Mouse (Mus musculus): ENCODE results near the gene Mon1b. TPM values are rescaled to one million over a fixed set of nuclear protein-coding genes. Genes with fewer than 3 reads are reported as not detected.

Gene Mon1b
- polyA plus RNA-seq, 1 experiment: 5.1 TPM

GRCm38 (mm10) chr8:113669924-113670323 lies 34.5 kb downstream of the Mon1b start:
- DNase-seq (ENCODE audit: low read depth, low spot score): no peak

DNA sequence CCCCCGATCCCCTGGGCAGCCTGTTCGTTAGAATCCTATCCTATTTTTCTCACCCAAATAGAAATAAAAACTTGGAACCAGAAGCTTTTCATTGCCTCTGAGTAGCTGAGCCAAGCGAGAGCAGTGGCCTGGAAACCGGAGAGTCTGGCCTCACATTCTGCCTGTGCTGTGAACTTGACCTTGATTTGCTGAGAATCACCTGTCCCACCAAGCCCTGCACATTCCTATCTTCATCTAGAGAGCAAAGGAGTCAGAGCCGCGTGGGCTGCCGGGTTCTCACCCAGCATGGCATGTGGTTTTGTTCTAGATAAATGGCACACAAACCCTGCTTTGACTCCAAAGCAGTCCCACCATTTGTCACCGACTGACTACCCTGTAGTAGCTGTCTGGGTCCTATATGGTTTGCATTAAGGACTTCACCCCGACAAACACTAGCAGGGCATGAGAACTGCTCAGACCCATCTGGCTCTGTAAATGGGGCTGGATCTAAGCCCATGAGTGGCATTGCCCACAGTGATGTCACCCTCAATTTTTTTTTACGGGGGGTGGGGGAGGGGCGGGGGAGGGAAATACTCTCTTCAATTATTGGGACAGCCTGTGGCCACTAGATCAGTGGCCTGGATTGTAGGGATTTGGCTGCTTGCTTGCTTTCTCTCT lies 37.3 kb downstream of the Mon1b start:
- DNase-seq (ENCODE audit: low read depth, low spot score): no peak
- 82% methylated on average over 11 of the region's 11 CpGs for WGBS

More at GRCm38 (mm10) chr8:113669924-113670323, 34.5 kb downstream of the Mon1b start:
- WGBS: 75% methylated on average over 10 of the region's 10 CpGs

GRCm38 (mm10) chr8:113673300-113673699 lies 37.9 kb downstream of the Mon1b start:
- WGBS: 65% methylated on average over 3 of the region's 3 CpGs

DNA sequence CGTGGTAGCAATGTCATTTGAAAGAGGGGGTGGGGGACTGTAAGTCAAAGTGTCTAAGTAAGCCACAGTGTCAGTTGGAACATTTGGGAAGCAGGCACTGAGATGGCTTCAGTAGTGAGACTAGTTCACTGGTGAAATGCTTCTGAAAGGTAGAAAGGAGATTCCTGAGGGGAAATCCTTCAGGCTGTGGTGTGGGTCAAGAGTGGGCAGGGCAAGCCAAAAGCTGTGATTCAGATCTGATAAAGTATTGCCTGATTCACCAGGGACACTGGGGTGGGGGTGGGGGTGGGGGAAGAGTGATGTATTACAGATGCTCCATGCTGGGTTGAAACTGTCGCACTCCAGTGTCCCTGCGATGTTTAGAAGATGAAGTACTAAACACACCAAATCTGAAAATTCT lies 39.2 kb downstream of the Mon1b start:
- DNase-seq (ENCODE audit: low read depth, low spot score): no peak
- WGBS: 66% methylated on average over 3 of the region's 3 CpGs

More at GRCm38 (mm10) chr8:113673300-113673699, 37.9 kb downstream of the Mon1b start:
- DNase-seq (ENCODE audit: low read depth, low spot score): no peak

DNA sequence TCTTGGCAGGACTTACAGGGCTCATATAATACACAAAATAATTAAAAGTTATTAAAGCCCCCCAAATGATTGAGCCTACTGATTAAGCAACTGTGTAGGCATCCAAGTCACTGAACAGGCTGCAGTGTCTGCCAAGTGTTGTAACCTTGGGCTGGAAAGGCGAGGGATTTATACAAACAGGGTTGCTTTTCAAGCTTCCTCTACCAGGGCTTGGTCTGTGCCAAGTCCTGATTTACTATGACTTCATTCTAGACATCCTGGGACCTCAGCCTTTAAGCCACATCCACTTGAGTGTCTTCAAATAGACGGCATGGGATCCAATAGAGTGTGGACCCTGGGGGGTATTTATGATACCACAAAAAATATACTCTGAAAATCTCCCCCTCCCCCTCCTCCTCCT lies 39.9 kb downstream of the Mon1b start:
- no peak for DNase-seq (ENCODE audit: low read depth, low spot score)
- WGBS: 47% methylated on average over 2 of the region's 2 CpGs

DNA sequence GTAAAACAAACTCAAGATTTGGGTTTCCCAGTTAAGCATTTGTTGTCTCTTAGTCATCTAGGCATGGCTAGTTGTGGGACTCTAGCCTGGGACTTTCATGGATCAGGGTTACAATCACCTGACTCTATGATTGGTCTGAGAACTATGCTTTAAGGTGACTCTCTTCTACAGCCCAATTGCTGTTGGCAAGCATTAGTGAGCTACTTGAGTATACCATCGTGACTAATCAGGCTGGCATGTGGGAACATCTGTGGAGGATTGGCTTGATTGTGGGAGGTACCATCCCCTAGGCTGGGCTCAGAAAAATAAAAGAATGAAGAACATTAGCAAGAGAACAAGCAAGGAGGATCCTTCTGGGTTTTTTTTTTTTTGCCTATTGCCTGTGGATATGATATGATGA lies 41.4 kb downstream of the Mon1b start:
- no peak for DNase-seq (ENCODE audit: low read depth, low spot score)
- 86% methylated on average over 1 of the region's 1 CpGs for WGBS

GRCm38 (mm10) chr8:113679361-113679760 lies 44.0 kb downstream of the Mon1b start:
- DNase-seq (ENCODE audit: low read depth, low spot score): no peak
- 51% methylated on average over 3 of the region's 3 CpGs for WGBS

DNA sequence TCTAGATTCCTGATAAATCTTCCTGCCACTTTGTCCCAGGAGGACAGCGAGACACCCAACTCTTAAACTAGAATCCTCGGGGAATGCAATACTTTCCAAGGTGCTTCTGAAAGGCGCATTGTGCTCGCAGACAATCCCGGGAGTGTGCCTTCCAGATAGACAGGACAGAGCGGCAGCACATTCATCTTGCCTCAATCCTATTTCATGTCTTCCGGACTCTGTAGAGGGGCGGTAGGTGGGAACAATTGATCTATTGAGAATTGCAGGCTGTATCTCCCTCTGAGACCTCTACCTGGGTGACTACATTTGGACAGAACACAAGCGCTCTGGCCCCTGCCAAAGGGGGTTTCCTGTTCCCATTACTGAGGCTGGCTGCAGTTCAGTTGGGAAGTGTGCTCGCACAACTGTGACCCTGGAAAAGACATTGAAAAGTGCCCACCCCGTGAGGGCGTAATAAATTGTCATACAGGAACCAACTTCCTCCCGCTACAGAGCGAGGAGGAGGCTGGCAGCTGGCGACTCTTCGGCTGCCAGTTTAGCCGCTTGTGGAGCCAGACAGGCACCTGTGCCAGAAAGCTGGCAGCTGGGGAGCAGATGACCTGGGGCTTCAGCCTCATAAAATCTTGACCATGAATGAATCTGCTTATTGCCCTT lies 52.6 kb downstream of the Mon1b start:
- WGBS: 50% methylated on average over 17 of the region's 17 CpGs
- DNase-seq (ENCODE audit: low read depth, low spot score): no peak

DNA sequence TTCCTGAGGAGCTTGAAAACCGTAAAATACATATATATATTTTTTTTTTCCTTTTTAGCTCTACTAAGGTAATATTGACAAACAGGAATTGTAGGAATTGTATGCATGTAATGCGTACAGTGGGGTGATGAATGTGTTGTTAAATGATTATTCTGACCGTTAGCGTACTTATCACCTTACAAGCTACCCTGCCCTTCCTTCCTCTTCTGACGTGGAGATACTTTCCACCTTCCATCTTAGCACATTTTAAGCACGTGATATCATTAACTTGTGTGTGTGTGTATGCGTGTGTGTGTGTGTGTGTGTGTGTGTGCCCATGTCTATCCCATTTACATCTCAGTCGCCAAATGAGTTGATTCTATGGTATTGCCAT lies 53.1 kb downstream of the Mon1b start:
- no peak for DNase-seq (ENCODE audit: low read depth, low spot score)
- WGBS: 50% methylated on average over 8 of the region's 8 CpGs

GRCm38 (mm10) chr8:113691622-113692343 lies 56.4 kb downstream of the Mon1b start:
- WGBS: 32% methylated on average over 14 of the region's 14 CpGs
- DNase-seq (ENCODE audit: low read depth, low spot score): no peak

Other genes with a start within 250 kb of the Mon1b start
- not detected in 2 replicates for gene Syce1l, start 7.6 kb downstream of the Mon1b start, polyA plus RNA-seq (2012; rRNA removed)
- 0.55 and 0.70 TPM in 2 replicates for gene Adamts18, start 213.2 kb downstream of the Mon1b start, polyA plus RNA-seq (2012; rRNA removed)

All from large intestine, adult 2 months (tissue).